Mouse (Mus musculus) G1E (cell line): ENCODE measurements at regions not wholly inside any gene's neighbourhood (a gene's known extent, or its start where the extent isn't known, plus 50 kb on each side); places are given as distances from the start of the nearest gene placed in this dataset.

ENCODE experiments used
- ATAC-seq: 2 replicates; pipeline ENCODE4 v1.8.0; 2016; ENCODE audit warnings: mild to moderate bottlenecking; ENCODE audit not compliant: insufficient number of reproducible peaks, poor library complexity, low FRiP score, severe bottlenecking; ENCODE audit errors: extremely low read depth
- DNase-seq: peaks from one replicate; pipeline ENCODE4 v3.0.0; 2012; ENCODE audit warnings: low spot score
- H3K27me3 ChIP-seq: 2 replicates; pipeline ENCODE4 v1.6.1; 2012; ENCODE audit warnings: mild to moderate bottlenecking, low read length, inconsistent platforms; ENCODE audit not compliant: insufficient read depth
- H3K36me3 ChIP-seq: replicated peaks from 2 replicates; pipeline ENCODE3; 2012; ENCODE audit warnings: mild to moderate bottlenecking, inconsistent platforms
- H3K4me1 ChIP-seq: 2 replicates; pipeline ENCODE4 v1.6.1; 2012; ENCODE audit warnings: low read depth, low read length, inconsistent platforms, mixed read lengths; ENCODE audit not compliant: insufficient read depth
- H3K4me3 ChIP-seq: 2 replicates; pipeline ENCODE4 v1.5.1; 2012; ENCODE audit warnings: low read depth, mild to moderate bottlenecking, inconsistent platforms, low read length, moderate library complexity, mixed read lengths
- H3K9me3 ChIP-seq: replicated peaks from 2 replicates; pipeline ENCODE4 v1.6.1; 2012; ENCODE audit warnings: inconsistent platforms
- CTCF ChIP-seq: IDR thresholded peaks from 2 replicates; pipeline ENCODE4 v1.5.1; 2012; ENCODE audit warnings: low read depth, low read length, inconsistent platforms, mixed read lengths
- GATA1 ChIP-seq: IDR thresholded peaks from 2 replicates; pipeline ENCODE4 v1.6.1; 2012; ENCODE audit warnings: borderline replicate concordance, low read length, inconsistent platforms, mixed read lengths
- GATA2 ChIP-seq: IDR thresholded peaks from 2 replicates; pipeline ENCODE4 v1.6.1; 2012; ENCODE audit warnings: low read depth, low read length, inconsistent platforms, borderline replicate concordance
- POLR2AphosphoS5 ChIP-seq: IDR thresholded peaks from 2 replicates; pipeline ENCODE4 v1.6.1; 2012; ENCODE audit warnings: low read depth, low read length, inconsistent platforms; ENCODE audit not compliant: insufficient replicate concordance
- TAL1 ChIP-seq: conservative IDR thresholded peaks from 2 replicates; pipeline ENCODE4 v1.6.1; 2012; ENCODE audit warnings: low read depth, low read length, inconsistent platforms, mixed read lengths

DNA sequence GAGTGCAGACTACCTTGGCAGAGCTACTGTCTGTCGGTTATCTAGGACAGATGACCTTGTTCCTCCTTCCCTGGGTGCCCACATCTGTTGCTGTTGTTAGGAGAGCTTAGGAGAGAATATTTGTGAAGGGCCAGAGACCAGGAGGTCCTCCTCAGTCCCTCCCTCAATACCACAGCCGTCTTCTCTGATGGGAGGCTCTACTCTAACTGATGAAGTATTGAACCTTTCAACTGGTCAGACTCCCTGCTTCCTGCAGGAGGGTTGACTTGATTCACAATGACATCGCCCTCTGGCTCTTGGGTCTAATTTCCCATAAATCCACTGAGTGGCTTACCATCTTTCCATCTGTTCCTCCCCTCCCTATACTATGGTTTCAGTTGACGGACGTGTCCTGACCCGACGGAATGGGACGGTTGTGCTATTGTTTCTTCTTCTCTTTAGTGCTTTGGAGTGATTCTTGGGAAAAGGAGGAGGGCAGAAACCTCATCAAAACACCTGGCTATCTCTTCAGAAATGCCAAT, 253.3 kb downstream of the Cd83 start:
- no peak for DNase-seq
- ATAC-seq, result no peak
- Histone ChIP-seq H3K4me3 (no peak overlapping the region), H3K9me3 (no peaks in the 10 kb centered on the region), H3K36me3 (no peaks in the 10 kb centered on the region), H3K27me3 (no peaks in the 10 kb centered on the region), H3K4me1 (no peaks in the 10 kb centered on the region)
- TF ChIP-seq GATA1, result no peak
- no peak for TF ChIP-seq TAL1
- no peak for TF ChIP-seq POLR2AphosphoS5
- no peak for TF ChIP-seq GATA2
- no peak for TF ChIP-seq CTCF

DNA sequence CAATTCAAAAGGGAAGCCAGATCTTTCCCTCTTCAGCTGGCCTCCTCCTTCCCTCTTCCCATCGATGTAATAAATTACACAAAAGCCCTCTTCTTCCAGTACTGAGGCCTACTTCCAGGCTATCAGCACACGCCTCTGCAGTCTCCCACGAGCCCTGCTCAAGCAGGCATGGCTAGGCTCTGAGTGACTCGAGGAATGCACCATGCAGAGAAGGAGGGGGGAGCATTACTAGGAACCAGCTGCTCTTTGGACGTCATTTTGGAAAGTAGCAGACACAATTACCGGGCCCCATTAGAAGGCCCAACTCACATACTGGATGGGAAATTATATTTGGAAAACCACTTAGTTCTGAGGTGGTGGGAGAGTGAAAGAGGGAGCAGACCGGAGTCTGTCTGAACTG, 253.7 kb downstream of the Cd83 start:
- Histone ChIP-seq H3K4me3 (no peak overlapping the region), H3K4me1 (no peaks in the 10 kb centered on the region), H3K9me3 (no peaks in the 10 kb centered on the region), H3K36me3 (no peaks in the 10 kb centered on the region), H3K27me3 (no peaks in the 10 kb centered on the region)
- DNase-seq (no peak), ATAC-seq (no peak)
- TF ChIP-seq GATA1, result no peak

DNA sequence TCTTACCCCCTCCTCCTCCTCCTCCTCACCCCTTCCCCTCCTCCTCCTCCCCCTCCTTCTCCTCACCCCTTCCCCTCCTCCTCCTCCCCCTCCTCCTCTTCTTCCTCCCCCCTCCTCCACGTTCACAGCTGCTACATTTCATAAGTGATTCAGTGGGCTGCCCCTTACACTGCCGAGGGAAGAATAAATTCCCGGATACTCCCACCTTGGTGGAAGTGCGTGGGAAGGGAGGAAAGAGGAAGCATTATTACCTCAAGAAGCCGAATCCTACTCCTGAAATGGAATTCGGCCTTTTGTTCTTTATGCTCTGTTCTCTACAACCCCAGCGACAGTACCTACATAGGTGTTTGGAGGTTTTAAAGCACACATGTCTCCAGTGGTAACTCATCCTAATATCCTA, 256.1 kb downstream of the Cd83 start:
- TF ChIP-seq TAL1 (no peak), GATA2 (no peak), CTCF (no peak), GATA1 (no peak), POLR2AphosphoS5 (no peak)
- Histone ChIP-seq H3K4me3 (no peak overlapping the region), H3K36me3 (no peaks in the 10 kb centered on the region), H3K9me3 (no peaks in the 10 kb centered on the region), H3K4me1 (no peaks in the 10 kb centered on the region), H3K27me3 (peaks cover 4% of the 10 kb centered on the region; the same call in 1 of the 2 replicates)
- no peak for DNase-seq
- no peak for ATAC-seq

DNA sequence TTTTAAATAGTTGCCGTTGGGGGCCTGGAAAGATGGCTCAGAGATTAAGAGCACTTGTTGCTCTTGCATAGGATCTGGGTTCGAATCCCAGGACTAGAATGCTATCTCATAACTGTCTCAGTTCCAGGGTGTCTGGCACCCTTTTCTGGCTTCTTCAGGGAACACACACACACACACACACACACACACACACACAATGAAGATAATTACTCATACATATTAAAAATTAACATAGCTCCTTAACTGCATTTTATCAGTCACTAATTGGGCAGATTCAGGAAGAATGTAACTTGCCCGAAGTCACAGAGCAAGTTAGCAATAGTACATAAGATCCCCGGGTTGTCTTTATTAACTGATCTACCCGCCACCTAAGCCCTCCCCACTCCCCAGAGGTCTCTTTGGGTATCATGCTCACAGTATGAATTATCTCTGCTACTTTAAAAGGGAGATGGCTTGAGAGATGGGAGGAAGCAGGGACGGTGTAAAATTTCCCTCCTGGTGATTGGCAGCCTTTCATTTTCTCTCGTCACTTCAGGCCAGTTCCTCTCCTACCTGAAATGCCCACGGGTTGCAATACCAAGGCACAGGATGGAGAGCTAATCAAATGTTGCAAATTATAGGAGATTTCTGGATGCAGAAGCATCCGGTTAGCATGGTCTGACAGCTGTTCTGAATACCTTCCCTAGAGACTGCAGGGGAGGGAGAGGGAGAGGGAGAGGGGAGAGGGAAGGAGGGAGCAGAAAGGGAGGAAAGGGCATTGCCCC, 258.3 kb downstream of the Cd83 start:
- no peaks in the 10 kb centered on the region for H3K9me3 ChIP-seq
- H3K4me1 ChIP-seq, result no peaks in the 10 kb centered on the region
- no peaks in the 10 kb centered on the region for H3K36me3 ChIP-seq
- peaks cover 4% of the 10 kb centered on the region; the same call in 1 of the 2 replicates for H3K27me3 ChIP-seq
- no peak overlapping the region for H3K4me3 ChIP-seq
- DNase-seq, result no peak
- no peak for TF ChIP-seq POLR2AphosphoS5
- TF ChIP-seq TAL1, result no peak
- TF ChIP-seq GATA1, result no peak
- ATAC-seq, result no peak

DNA sequence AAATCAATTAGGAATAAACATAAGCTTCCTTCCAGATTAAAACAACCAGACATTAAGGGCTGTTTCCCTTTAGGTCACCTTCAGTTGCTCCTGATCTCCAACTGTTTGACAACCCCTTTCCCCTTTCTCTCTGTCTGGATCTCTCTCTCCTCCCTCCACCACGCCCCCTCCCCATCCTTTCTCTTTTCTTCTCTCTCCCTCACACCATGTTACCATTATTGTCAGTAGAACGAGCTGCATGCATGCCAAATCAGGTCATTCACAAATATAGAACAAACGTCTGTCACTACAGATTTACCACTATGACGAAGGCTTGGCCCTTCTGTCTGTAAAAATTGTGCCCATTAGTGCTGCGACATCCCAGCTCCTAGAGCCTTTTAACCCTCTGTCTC, 258.9 kb downstream of the Cd83 start:
- H3K27me3 ChIP-seq, result peaks cover 4% of the 10 kb centered on the region; the same call in 1 of the 2 replicates
- DNase-seq (no peak), ATAC-seq (no peak)
- TF ChIP-seq GATA1, result no peak
- TF ChIP-seq POLR2AphosphoS5, result no peak
- TF ChIP-seq CTCF, result no peak
- no peak for TF ChIP-seq TAL1
- no peak for TF ChIP-seq GATA2
- no peaks in the 10 kb centered on the region for H3K36me3 ChIP-seq
- no peaks in the 10 kb centered on the region for H3K9me3 ChIP-seq
- H3K4me1 ChIP-seq, result no peaks in the 10 kb centered on the region
- no peak overlapping the region for H3K4me3 ChIP-seq

DNA sequence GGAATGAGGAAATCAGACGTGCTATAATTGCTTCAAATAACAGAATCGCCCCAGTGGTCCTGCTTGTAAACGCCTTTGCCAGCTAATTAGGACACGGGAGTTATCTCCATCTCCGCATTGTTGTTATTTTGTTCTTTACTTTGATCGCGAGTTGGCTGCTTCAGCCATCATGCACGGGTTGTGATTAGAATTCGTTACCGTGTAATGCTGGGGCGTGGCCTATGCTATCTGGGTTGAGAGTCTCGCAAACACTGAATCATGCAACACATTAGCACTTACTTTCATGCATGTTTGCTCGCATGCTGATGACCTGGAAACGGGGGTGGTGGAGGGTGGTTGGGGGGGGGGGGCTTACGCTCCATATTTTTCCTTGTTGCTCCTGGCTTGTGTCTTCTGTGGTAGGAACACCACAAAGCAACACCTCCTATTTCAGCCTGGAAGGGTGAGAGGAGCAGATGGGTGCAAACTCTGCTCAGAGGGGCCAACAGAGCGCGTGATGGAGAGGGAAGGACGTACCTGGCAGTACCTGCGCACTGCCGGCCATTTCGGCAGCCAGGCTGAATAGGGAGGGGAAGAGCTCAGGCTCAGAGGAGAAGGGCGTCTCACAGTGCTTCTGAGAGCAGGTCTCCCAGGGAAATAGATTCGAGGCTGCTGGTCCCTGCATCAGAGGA, 260.1 kb downstream of the Cd83 start:
- ATAC-seq (no peak), DNase-seq (no peak)
- H3K4me3 ChIP-seq, result no peak overlapping the region
- TF ChIP-seq POLR2AphosphoS5 (no peak), GATA1 (no peak), CTCF (no peak), TAL1 (no peak), GATA2 (no peak)
- peaks cover 4% of the 10 kb centered on the region; the same call in 1 of the 2 replicates for H3K27me3 ChIP-seq
- H3K36me3 ChIP-seq, result no peaks in the 10 kb centered on the region
- no peaks in the 10 kb centered on the region for H3K4me1 ChIP-seq
- no peaks in the 10 kb centered on the region for H3K9me3 ChIP-seq
